Mouse (Mus musculus) MEL (cell line): ENCODE measurements at regions not wholly inside any gene's neighbourhood (a gene's known extent, or its start where the extent isn't known, plus 50 kb on each side); places are given as distances from the start of the nearest gene placed in this dataset.

Experiments
- DNase-seq: peaks from one replicate; pipeline ENCODE4 v3.0.0; 2011; ENCODE audit warnings: low read depth, low spot score
- H3K27ac ChIP-seq: 2 replicates; pipeline ENCODE4 v1.5.1; 2012; ENCODE audit warnings: low read depth, mild to moderate bottlenecking, control low read depth, low read length, moderate library complexity; ENCODE audit not compliant: control insufficient read depth
- H3K27me3 ChIP-seq, 2 experiments: fragments of 150-350 bp in 1 of 2; sonication (generic) in 1 of 2; 2 replicates each; pipeline ENCODE4 v1.6.1; 2012; ENCODE audit warnings: low read length in 2 of 2, mild to moderate bottlenecking in 2 of 2, improper control_type of control experiment in 1 of 2, moderate library complexity in 1 of 2; ENCODE audit not compliant: insufficient read depth in 2 of 2, control insufficient read depth in 1 of 2
- H3K36me3 ChIP-seq, 2 experiments: 2 replicates each; pipeline ENCODE4 v1.6.1; 2012 to 2014; ENCODE audit warnings: low read length in 2 of 2, improper control_type of control experiment in 1 of 2, inconsistent platforms in 1 of 2, mild to moderate bottlenecking in 1 of 2; ENCODE audit not compliant: insufficient read depth in 2 of 2, control insufficient read depth in 1 of 2
- H3K4me1 ChIP-seq, 2 experiments: fragments of 150-350 bp in 1 of 2; sonication (generic) in 1 of 2; 2 replicates each; pipeline ENCODE4 v1.6.1; 2012; ENCODE audit warnings: low read length in 2 of 2, improper control_type of control experiment in 1 of 2, mild to moderate bottlenecking in 1 of 2; ENCODE audit not compliant: insufficient read depth in 2 of 2, control insufficient read depth in 1 of 2
- H3K4me3 ChIP-seq, 2 experiments: fragments of 150-350 bp in 1 of 2; sonication (generic) in 1 of 2; 2 replicates each; pipeline ENCODE4 v1.5.1; 2012; ENCODE audit warnings: low read depth in 2 of 2, low read length in 2 of 2, mild to moderate bottlenecking in 2 of 2, moderate library complexity in 2 of 2, control low read depth in 1 of 2, improper control_type of control experiment in 1 of 2; ENCODE audit not compliant: control insufficient read depth in 1 of 2, insufficient read depth in 1 of 2
- H3K79me2 ChIP-seq: 2 replicates; pipeline ENCODE4 v1.6.1; 2012; ENCODE audit warnings: mild to moderate bottlenecking, low read length, moderate library complexity; ENCODE audit not compliant: control insufficient read depth, poor library complexity, insufficient read depth
- H3K9ac ChIP-seq: 2 replicates; pipeline ENCODE4 v1.6.1; 2012; ENCODE audit warnings: low read depth, mild to moderate bottlenecking, control low read depth, low read length, moderate library complexity; ENCODE audit not compliant: control insufficient read depth, poor library complexity, severe bottlenecking
- H3K9me3 ChIP-seq: fragments of 150-350 bp; sonication (generic); replicated peaks from 2 replicates; pipeline ENCODE4 v1.6.1; 2012; ENCODE audit warnings: mild to moderate bottlenecking, low read length, improper control_type of control experiment, moderate library complexity; ENCODE audit not compliant: insufficient read depth
- CHD1 ChIP-seq: IDR thresholded peaks from 2 replicates; pipeline ENCODE4 v1.6.1; 2012; ENCODE audit warnings: low read depth, mild to moderate bottlenecking, inconsistent platforms, low read length, improper control_type of control experiment
- CHD2 ChIP-seq: IDR thresholded peaks from 2 replicates; pipeline ENCODE4 v1.6.1; 2011; ENCODE audit warnings: low read length, improper control_type of control experiment
- CTCF ChIP-seq, 3 experiments: IDR thresholded peaks in 2 of 3; conservative IDR thresholded peaks in 1 of 3; 2 replicates each; pipeline ENCODE4 v1.5.1; 2011 to 2012; ENCODE audit warnings: low read length in 3 of 3, low read depth in 2 of 3, mild to moderate bottlenecking in 2 of 3, improper control_type of control experiment in 1 of 3, inconsistent platforms in 1 of 3, mixed read lengths in 1 of 3, moderate library complexity in 1 of 3; ENCODE audit not compliant: control insufficient read depth in 1 of 3, insufficient read depth in 1 of 3, poor library complexity in 1 of 3, severe bottlenecking in 1 of 3
- ELF1 ChIP-seq: IDR thresholded peaks from 2 replicates; pipeline ENCODE4 v1.6.1; 2014; ENCODE audit warnings: low read depth, mild to moderate bottlenecking, inconsistent platforms, low read length, improper control_type of control experiment, moderate library complexity
- EP300 ChIP-seq, 2 experiments: IDR thresholded peaks; 2 replicates each; pipeline ENCODE4 v1.6.1; 2011; ENCODE audit warnings: improper control_type of control experiment in 2 of 2, low read length in 2 of 2, low read depth in 1 of 2, mild to moderate bottlenecking in 1 of 2
- GABPA ChIP-seq: IDR thresholded peaks from 2 replicates; pipeline ENCODE4 v1.6.1; 2012; ENCODE audit warnings: low read depth, mild to moderate bottlenecking, inconsistent platforms, low read length, improper control_type of control experiment, moderate library complexity
- HCFC1 ChIP-seq: IDR thresholded peaks from 2 replicates; pipeline ENCODE4 v1.6.1; 2012; ENCODE audit warnings: low read depth, mild to moderate bottlenecking, inconsistent platforms, low read length, improper control_type of control experiment, moderate library complexity
- JUND ChIP-seq: IDR thresholded peaks from 2 replicates; pipeline ENCODE4 v1.6.1; 2011; ENCODE audit warnings: low read depth, mild to moderate bottlenecking, improper control_type of control experiment, low read length
- KAT2A ChIP-seq: conservative IDR thresholded peaks from 2 replicates; pipeline ENCODE4 v1.6.1; 2012; ENCODE audit warnings: low read depth, low read length, improper control_type of control experiment, inconsistent platforms
- MAFK ChIP-seq: IDR thresholded peaks from 2 replicates; pipeline ENCODE4 v1.6.1; 2011; ENCODE audit warnings: low read depth, mild to moderate bottlenecking, low read length, improper control_type of control experiment, borderline replicate concordance
- MAX ChIP-seq: IDR thresholded peaks from 2 replicates; pipeline ENCODE4 v1.6.1; 2011; ENCODE audit warnings: low read length, improper control_type of control experiment
- MAZ ChIP-seq: IDR thresholded peaks from 2 replicates; pipeline ENCODE4 v1.6.1; 2012; ENCODE audit warnings: low read depth, mild to moderate bottlenecking, inconsistent platforms, low read length, improper control_type of control experiment
- MXI1 ChIP-seq: IDR thresholded peaks from 2 replicates; pipeline ENCODE4 v1.6.1; 2011; ENCODE audit warnings: mild to moderate bottlenecking, low read depth, low read length, improper control_type of control experiment
- MYB ChIP-seq: IDR thresholded peaks from 2 replicates; pipeline ENCODE4 v1.6.1; 2011; ENCODE audit warnings: mild to moderate bottlenecking, low read depth, low read length, improper control_type of control experiment
- MYC ChIP-seq: IDR thresholded peaks from 2 replicates; pipeline ENCODE4 v1.6.1; 2011; ENCODE audit warnings: low read depth, mild to moderate bottlenecking, low read length, improper control_type of control experiment, moderate library complexity
- RAD21 ChIP-seq: IDR thresholded peaks from 2 replicates; pipeline ENCODE4 v1.6.1; 2011; ENCODE audit warnings: mild to moderate bottlenecking, low read depth, low read length, improper control_type of control experiment
- TAL1 ChIP-seq: IDR thresholded peaks from 2 replicates; pipeline ENCODE4 v1.6.1; 2012; ENCODE audit warnings: mild to moderate bottlenecking, inconsistent platforms, low read length, moderate library complexity, mixed read lengths
- TCF12 ChIP-seq: IDR thresholded peaks from 2 replicates; pipeline ENCODE4 v1.6.1; 2014; ENCODE audit warnings: low read depth, mild to moderate bottlenecking, inconsistent platforms, low read length, improper control_type of control experiment, moderate library complexity
- ZKSCAN1 ChIP-seq: IDR thresholded peaks from 2 replicates; pipeline ENCODE4 v1.6.1; 2012; ENCODE audit warnings: low read depth, mild to moderate bottlenecking, inconsistent platforms, low read length, improper control_type of control experiment, moderate library complexity
- ZMIZ1 ChIP-seq: IDR thresholded peaks from 2 replicates; pipeline ENCODE4 v1.6.1; 2012; ENCODE audit warnings: low read depth, mild to moderate bottlenecking, inconsistent platforms, low read length, improper control_type of control experiment, moderate library complexity
- ZNF384 ChIP-seq: IDR thresholded peaks from 2 replicates; pipeline ENCODE4 v1.6.1; 2012; ENCODE audit warnings: low read depth, mild to moderate bottlenecking, inconsistent platforms, low read length, improper control_type of control experiment

GRCm38 (mm10) chr3:54597326-54598274 is 95.0 kb upstream of the Supt20 start:
- no peak for TF ChIP-seq CTCF (IDR thresholded peaks at IDR 0.05 in 2 of 3, conservative IDR thresholded peaks at IDR 0.05 in 1 of 3; ENCODE audit: control insufficient read depth in 1 of 3, insufficient read depth in 1 of 3, low read depth in 2 of 3, low read length in 3 of 3, poor library complexity in 1 of 3, severe bottlenecking in 1 of 3)
- TF ChIP-seq ELF1: no peak
- TF ChIP-seq MXI1: no peak
- TF ChIP-seq TCF12: no peak
- TF ChIP-seq MAFK: no peak
- TF ChIP-seq RAD21: no peak
- no peak for TF ChIP-seq KAT2A
- TF ChIP-seq ZMIZ1: no peak
- no peak for TF ChIP-seq ZNF384
- TF ChIP-seq MYB: no peak
- no peak for TF ChIP-seq CHD1
- no peak for DNase-seq
- Histone ChIP-seq H3K9me3 (no peaks in the 10 kb centered on the region), H3K9ac (no peak overlapping the region), H3K27me3 (no peaks in the 10 kb centered on the region), H3K27ac (no peak overlapping the region), H3K4me1 (no peaks in the 10 kb centered on the region), H3K4me3 (no peak overlapping the region), H3K79me2 (no peaks in the 10 kb centered on the region), H3K36me3 (no peaks in the 10 kb centered on the region)

- no peaks in the 10 kb centered on the region for H3K36me3 ChIP-seq
- no peaks in the 10 kb centered on the region for H3K4me1 ChIP-seq
- DNase-seq: no peak
- no peaks in the 10 kb centered on the region for H3K9me3 ChIP-seq
- TF ChIP-seq MAX: no peak
- TF ChIP-seq MAZ: no peak
- no peak for TF ChIP-seq CHD2
- TF ChIP-seq GABPA: no peak
- no peak for TF ChIP-seq ZKSCAN1
- no peak for TF ChIP-seq TCF12
- TF ChIP-seq HCFC1: no peak
- no peak for TF ChIP-seq RAD21
- TF ChIP-seq JUND: no peak
- no peak for TF ChIP-seq TAL1
- no peak for TF ChIP-seq MYC
- no peak for TF ChIP-seq EP300 (IDR thresholded peaks at IDR 0.05; ENCODE audit: low read depth in 1 of 2, low read length in 2 of 2)
- TF ChIP-seq, all 39 proteins: peak for 0
- Histone ChIP-seq H3K4me3 (no peak overlapping the region), H3K79me2 (no peaks in the 10 kb centered on the region), H3K27ac (no peak overlapping the region), H3K27me3 (no peaks in the 10 kb centered on the region), H3K9ac (no peak overlapping the region)
Measured at GRCm38 (mm10) chr3:54598296-54598695, 94.3 kb upstream of the Supt20 start.
